Mouse (Mus musculus) lung, postnatal 4 days (tissue): ENCODE data around the gene Apba2.
A peak's percentile ranks its signal among the peaks of the same experiment; 100 is the strongest.

Source experiments
- DNase-seq, 2 experiments: peaks; one replicate each; pipeline ENCODE4 v3.0.0; 2021

Gene Apba2

DNA sequence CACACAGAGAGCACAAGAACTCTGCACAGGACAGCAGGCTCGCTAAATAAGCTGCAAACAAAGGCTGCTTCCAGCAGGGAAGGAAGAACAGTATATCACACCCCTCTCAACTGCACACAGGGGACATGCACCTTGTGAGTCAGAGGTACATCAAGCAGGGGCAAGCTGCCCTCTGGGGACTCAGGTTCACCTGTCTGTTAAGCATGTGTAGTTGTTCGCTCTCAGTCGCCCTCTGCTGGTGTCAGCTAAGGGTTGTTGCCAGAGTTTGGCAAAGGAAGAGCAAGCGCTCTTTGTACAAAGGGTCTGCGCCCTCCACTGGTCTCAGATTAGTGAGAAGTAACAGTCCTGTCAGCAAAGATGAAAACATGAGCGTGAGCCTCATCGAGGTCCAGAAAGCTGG lies 228.3 kb downstream of the Apba2 start:
- peak in 1 of 2 experiments; percentile 40 for DNase-seq

DNA sequence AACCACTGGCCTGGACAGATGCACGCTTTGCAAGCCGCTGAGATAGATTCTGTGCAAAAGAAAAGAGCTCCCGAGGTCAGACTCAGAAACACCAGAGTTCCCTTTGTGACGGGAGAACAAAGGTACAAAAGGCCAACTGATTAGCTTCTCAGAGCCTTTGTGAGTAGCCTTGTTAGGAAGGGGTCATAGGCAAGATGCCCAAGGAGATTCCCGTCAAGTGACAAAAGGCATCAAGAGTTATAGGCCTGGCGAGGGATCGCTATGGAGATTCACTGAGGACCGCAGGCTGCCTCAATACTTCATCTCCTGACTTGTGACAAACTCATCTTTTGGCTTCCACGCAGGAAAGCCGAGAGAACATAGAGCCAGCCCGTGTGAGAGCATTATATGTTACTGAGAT lies 237.6 kb downstream of the Apba2 start:
- no peak for DNase-seq

DNA sequence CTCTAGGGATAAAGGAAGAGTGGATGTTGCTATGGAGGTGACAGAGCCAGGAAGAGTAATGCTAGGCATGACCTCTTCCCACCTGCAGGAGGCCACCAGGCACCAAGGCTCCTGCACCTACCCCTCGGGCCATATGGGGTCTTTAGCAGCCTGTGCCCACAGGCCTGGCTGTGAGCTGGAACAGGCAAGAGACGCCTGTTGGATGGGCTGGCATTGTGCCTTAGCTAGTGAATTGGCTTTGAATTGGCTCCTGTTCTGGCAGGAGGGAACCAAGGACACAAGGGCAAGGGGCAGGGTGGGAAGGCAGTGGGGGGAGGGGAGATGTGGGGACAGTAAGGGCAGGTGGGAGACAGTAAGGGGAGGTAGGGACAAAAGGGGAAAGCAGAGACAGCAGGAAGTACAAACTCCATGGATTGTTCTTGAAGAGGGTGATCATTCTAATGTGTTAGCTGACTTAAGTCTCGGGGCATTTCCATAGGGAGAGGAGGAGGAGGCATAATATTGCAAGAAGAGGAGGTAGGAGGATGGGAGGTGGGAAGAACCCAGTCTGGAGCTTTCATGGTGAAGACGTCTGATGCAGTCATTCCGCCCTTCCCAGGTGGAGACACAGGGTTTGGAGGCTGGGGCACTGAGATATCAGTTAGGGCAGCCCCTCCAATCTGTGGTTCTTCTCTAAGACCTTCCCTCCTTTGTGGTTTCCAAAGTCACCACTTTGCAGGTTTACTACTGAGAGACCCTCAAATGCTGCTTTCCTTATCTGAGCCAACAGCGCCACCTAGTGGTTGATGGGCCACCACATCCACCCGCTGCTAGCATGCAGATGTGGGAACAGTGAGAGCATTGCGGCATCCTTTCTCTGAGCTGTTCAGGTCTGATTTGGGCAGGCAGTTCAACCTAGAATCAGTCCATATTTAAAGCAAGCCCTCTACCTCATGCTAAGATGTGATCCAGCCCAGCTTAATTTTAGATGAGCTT lies 240.1 kb downstream of the Apba2 start:
- DNase-seq = peak; percentile 53 to 72

DNA sequence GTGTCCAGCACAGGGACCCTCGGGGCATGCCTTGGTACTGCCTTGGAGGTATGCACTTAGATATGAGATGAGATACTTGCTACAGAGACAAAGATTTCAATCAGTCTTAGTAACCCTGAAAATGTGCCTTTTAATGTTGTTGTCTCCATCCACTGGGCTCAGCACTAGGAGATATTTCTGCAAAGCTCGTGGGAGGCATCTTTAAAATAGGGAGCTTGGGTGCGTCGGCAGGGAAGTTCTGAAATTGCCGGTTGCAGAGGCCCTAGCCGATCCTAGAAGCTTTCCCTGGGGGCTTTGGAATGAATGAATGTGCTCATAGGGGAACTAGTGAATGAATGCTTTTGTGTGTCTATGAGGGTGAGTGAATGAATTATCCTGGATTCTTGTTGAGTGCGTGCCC lies 242.1 kb downstream of the Apba2 start:
- DNase-seq = no peak

DNA sequence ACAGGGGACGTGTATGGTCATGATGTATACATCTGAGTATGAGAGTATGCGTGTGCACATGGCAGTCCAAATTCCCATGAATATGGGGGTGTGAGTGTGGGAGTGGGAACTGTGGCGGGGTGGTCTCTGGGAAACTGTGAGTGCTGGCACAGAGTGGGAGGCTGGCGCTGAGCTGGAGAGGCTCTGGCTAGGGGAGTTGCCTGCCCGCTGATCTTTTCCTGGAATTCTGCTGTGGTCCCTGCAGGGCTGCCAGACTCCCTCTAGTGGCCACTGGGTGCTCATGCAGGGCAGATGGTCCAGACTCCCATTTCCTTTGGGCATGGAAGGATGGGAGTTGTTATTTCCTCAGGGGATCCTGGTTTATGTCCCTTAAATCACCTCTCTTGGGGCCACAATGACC lies 250.0 kb downstream of the Apba2 start:
- peak; percentile 49 to 65 for DNase-seq

DNA sequence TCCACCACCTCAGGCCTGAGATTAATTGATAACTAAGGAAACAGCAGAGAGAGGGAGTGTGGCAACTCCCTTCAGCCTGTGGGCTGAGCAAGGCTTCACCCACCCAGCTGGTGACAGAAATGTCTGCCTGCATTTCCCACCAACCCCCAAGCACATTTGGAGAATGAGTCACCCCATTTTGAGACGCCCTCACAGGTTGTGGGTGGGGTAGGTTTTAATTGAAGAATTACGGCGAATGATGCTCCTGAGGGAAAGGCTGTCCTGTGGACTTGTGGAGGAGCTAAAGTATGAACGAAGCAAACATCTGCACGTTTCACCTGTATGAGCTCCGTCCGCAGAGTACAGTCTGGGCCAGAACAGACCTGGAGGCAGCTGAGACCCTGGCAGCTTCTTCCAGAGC lies 250.6 kb downstream of the Apba2 start:
- no peak for DNase-seq

DNA sequence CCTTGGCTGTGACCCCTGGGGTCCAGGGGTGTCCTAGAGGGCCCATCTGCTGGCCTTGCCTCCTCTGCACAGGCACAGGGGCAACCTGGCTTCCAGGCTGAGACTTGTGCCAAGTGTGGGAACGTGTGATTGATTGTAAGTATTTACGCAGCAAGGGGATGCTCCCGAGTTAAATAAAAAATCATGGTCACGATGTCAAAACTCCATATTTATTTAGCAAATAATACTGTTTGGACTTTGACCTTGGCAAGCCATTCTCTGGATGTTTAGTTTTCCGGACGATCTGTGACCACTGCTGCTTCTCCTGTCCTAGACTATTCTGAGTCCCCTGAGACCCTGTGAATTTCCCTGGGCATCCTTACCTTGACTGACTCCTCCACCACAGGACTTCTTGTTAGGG lies 252.2 kb downstream of the Apba2 start:
- no peak for DNase-seq

DNA sequence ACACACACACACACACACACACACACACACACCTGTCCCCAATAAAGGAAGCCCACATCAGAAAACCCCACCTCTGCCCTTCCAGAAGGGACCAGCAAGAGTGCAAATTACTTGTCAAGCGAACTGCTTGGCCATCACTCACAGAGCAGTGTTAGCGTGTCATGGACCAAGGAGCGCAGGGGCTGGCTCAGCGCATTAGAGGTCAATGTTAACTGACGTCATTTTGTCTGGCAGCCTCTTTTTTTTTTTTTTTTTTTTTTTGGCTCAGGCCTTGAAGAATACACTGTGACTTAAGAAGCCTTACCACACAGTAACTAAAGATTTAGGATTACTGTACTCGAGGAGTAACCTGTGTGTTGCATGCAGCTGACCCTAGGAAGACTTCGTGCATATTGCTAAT lies 252.7 kb downstream of the Apba2 start:
- no peak for DNase-seq

DNA sequence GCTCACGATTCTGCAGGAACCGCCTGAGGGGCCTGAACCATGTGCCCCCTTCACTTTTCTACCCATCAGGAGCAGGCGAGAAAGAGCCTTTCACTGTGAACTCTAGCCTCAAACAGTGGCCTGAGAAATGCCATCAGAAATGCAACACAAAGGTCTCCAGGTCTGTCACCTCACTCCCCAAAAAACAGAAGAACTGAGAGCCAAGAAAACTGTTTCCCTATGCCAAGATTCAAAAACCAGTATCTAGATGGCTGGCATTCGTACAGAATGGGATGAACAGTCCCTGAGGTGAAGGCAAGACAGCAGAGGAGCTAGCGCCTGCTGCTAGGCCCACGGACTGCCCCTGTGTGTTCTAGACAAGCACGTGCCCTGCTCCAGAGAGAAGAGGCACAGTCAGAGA lies 253.6 kb downstream of the Apba2 start:
- no peak for DNase-seq

DNA sequence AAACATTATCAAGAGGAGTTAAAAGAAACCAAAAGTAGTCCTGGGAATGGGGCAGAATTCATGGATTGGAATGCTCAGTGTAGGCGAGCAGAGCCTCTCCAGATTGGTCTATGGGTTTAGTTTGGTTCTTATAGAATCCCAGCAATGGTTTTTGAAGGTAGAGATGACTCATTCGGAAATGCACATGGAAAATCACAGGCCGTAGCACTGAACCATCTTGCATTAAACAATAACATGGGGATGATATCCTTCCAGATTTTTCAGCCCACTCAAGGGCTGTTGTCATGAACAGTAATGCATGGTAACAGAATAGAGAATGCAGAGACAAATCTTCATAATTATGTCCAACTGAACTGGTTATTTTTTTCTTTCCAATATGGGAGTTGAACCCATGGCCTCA lies 264.1 kb downstream of the Apba2 start:
- no peak for DNase-seq

DNA sequence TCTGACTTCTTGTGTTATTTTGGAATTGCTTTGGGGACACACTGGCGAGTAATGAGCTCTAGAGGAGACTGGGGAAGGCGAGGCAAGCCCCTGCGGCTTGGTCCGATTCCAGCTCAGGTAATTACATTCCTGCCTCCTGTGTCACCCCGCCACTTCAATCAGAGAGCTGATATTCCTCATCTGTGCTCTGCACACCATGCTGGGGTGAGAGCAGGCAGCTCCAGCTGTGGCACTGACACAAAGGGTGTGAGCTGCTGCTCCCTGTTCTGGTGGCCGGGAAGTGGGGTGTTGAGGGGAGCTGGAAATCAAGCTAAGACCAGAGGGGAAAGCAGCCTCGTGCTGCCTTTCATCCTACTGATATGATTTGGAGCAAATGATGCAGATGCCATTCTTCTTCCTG lies 268.3 kb downstream of the Apba2 start:
- DNase-seq = no peak

DNA sequence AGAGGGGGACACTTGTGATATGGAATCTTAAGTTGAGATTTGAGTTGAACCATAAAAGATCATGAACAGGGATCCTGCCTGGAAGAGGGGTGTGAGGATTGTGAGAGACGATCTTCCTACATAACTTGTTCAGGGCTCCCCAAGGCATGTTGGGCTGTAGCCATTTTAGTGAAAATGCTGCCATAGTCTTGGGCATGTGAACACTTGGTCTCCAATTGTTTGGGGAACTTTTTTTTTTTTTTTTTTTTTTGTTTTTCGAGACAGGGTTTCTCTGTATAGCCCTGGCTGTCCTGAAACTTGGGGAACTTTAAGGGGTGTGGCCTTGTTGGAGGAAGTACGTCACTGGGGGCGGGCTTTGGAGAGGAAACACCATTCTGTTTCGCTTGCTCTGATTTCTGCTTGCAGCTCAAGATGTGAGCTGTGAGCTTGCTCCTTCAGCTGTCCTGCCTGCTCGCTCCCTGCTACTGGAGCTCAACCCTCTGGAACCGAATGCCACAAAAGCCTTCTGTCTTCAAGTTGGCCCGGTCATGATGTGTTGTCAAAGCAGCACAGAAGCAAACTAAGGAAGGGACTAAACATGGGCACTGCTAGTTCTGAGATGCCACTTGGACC lies 269.4 kb downstream of the Apba2 start:
- DNase-seq = no peak

DNA sequence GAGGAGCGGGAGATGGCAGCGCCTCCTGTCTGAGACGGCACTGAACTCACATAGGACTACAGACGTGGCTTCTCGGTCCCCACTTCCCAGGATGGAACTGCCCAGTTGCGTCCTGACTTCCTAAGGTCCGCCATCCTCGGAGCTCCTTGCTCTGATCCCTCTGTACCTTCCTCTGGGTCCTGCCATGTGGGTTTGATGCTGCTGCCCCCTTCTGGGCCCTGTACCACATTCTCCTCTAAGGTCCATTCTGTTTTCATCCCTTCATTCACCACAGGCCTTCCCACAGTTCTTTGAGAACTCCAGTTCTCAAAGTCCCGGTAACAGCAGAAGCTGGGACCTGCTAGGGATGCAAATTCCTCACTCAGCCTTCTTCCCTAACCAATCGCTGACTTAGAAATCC lies 272.0 kb downstream of the Apba2 start:
- DNase-seq = no peak

DNA sequence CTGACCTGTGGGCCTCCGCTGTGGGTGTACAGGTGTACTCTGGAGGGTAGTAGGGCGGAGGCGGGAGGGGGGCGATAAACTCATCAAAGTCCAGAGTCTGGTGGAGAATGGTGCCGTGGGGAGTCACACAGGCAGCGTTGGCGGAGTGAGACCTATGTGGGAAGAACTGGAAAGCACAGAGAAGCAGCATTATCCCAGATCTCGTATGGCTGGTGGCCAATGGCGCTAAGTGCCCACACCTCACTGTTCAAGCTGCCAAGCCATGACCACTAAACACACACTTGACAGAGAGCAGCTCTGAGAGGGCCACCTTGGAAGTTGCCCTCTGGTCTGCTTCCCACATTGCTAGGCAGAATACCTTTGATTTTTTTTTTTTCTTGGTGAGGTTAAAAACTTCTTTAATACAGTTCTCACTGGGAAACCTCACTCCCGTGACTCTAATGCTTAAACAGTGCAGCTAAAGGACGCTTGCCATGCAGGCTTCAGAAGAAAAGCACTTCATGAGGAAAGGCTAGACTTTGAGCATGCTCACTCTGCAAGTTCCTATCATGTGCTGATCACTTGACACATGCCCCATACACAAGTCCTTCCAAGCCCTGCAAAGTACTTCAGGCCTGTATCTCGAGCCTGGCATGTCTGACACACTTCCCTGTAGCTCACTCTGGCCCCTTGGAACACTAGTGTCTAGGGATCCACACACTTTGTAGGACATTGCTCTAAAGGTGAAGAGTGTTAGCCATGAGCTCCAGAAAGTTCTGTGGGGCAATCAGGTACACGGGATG lies 275.4 kb downstream of the Apba2 start:
- DNase-seq = peak; percentile 58 to 76

DNA sequence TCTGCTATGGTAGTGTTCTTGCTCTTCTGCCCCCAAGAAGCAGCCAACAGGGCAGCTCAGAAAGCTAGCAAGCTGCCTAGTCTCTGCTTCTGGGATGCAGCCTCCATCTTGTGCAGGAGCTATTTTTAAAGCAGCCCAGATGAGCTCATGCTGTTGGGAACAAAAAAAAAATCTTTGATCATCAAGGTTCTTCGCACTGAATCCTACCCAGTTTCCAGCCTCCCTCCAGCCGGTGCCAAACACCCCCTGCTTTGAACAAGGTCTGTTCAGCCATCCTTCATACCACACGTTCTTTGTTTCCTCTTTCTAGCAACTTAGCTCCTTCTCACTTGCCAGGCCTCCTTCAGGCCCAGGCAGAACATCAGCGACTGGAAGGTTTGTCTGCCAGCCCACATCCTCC lies 278.0 kb downstream of the Apba2 start:
- DNase-seq = no peak

DNA sequence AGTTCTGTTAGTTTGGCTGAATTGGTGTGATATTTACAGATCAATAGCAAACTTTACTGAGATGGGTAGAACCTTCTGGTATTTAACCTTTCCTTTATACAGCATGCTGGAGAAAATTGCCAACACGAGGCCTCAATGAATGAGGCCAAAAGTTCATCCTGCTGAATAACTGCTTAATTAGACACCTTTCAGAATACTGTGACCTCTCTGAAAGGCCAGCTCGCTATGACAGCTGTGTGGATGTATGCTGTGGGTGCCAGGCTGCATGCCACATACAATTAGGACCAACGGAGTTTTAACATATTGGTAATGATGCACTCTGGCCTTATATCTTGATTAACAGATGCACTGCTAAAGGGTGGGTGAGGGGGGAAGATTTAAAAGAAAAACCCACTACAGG lies 283.5 kb downstream of the Apba2 start:
- no peak for DNase-seq

DNA sequence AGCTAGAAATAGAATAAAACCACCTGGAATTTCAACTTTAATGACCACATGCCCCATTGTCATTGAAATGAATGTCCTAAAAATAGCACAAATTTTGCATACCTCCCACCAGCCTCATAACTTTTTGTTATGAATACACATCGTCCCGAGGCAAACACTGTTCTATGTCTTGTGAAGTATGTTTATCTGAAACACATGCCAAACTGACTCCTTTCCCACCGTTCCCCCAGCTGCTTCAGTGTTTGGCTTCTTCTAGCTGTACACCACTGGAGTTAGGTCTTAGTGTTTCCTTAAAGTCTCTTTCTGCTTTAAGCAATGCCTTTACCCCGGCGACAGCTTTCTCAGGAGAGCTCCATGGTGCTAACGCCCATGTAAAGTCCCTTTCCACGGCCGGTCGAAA lies 289.6 kb downstream of the Apba2 start:
- DNase-seq = no peak

DNA sequence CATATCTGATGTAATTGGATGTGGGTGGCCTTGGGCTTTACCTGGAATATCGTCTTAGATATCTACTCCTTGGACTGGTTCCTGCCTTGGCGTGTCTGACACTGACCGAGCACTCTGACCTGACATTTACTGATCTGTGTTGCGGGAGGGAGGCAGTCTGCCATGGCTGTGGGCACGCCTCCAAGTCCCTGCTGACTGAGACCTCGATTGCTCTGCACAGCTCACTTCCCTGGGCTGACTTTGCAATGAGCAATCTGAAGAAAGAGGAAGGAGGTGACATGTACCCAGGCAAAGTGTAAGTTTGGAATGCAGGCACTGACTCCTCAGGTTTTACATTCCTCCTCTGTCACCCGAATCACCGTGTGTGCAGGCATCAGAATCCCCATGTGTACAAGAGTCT lies 290.5 kb downstream of the Apba2 start:
- DNase-seq = peak; percentile 26 to 37

DNA sequence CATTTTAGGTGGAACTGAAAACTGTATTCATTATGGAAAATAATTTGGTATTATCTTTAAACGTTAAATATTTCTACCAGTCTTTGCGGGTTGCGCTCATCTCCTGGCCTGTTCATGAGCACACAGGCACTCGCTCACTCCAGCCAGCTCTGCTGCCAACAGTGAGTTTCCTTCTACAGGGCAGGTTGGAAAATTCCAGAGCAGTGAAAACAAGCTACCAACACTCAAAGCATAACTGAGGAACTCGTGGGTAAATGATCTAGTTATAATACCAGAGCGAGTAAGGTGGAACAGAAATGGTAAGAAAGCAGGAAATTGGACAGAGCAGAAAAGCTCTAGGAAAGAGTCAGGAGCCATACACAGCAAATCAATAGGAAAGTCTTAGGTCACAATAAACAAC lies 294.0 kb downstream of the Apba2 start:
- DNase-seq = no peak
